Mouse (Mus musculus): ENCODE data around the gene Zfp831.

Gene Zfp831

DNA sequence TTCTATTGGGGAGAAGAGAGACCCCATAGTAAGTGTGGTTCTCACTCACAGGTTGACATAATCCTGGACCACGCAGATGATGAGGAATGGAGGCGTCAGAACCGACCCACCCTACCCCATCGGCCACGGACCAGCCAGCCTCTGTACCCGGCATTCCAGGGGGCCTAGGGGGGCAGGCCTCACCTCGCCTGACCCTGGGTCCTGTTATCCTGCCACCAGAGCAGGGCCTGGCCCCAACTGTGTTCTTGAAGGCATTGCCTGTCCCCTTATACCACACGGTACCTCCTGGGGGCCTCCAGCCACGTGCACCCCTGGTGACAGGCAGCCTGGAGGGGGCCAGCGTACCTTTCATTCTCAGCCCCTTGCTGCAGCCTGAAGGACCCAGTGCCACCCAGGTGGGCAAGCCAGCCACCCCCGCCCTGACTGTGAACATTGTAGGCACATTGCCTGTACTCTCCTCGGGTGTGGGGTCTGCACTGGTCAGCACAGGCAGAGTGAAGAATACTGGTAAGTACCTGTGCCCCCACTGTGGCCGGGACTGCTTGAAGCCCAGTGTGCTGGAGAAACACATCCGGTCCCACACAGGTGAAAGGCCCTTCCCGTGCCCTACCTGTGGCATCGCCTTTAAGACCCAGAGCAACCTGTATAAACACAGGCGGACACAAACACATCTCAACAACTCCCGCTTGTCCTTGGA is at the start of gene Zfp831:
Zfp831 (plus strand) TSS at position 87 of the 697 bp plus-strand sequence.
- DNase-seq (ENCODE audit: low spot score in 2 of 2) = no peak

DNA sequence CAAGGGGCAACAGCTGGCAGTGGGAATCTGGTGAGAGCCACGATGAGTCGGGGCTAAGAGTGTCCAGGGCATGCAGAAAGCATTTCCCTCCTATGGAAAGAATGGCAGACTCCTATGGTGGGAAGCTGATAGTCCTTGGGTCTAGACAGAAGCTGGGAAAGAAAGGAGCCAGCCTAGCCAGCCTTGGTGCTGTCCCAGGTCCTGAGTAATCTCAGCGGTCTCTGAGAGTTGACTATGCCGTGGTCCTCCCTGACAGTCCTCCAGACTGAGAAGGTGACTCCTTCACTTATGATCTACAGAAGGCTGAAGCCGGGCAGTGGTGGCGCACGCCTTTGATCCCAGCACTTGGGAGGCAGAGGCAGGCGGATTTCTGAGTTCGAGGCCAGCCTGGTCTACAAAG is 48.4 kb upstream of the Zfp831 start:
- no peak for DNase-seq (ENCODE audit: low spot score in 2 of 2)

- DNase-seq (ENCODE audit: low spot score in 2 of 2) = no peak
These were observed 47.7 kb upstream of the Zfp831 start for GRCm38 (mm10) chr2:174595611-174596010.

DNA sequence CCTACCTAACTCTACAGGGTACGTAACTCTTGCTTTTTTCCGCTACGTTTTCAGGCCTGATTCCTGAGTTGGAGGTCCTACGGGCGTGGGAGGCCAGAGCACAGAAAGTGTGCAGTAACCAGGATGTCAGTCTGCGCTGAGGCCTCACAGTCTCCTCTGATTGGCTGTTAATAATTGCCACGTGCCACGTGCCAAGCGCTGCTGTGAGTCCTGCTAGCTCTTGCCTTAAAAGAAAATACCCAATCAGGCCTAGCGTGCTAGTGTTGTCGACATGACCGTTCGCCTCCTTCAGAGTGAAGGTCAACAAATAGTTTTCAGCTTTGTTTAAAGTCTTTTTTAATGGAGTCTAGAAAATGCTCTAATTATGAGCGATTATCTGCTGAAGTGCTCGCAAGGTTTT is 46.9 kb upstream of the Zfp831 start:
- DNase-seq (ENCODE audit: low spot score in 2 of 2) = no peak

- no peak for DNase-seq (ENCODE audit: low spot score in 2 of 2)
These were observed 44.9 kb upstream of the Zfp831 start for GRCm38 (mm10) chr2:174598451-174598850.

DNA sequence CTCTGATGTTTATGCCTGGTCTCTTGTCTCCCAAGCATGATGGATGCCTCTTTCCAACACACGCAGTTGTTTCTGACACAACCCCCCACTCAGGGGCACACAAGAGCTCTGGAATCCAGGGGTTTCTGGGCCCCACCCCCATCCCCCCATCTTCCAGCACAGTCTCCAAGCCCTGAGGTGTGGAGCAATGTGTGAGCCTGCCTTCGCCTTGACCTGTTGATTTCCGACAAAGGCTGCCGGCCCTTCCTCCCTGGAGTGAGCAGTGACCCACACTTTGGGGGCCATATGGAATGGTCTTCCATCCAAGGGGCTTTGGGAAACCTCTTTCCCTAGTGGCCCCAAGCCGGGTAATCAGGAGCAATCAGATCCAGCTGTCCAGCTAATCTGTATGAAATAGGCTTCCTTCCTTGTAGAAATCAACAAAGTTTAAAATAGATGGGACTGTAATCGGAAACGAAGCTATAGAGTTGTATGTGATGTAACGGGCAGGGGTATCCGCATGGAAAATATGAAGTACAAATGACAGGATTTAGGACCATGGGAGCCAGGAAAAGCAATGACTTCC is 44.2 kb upstream of the Zfp831 start:
- no peak for DNase-seq (ENCODE audit: low spot score in 2 of 2)

DNA sequence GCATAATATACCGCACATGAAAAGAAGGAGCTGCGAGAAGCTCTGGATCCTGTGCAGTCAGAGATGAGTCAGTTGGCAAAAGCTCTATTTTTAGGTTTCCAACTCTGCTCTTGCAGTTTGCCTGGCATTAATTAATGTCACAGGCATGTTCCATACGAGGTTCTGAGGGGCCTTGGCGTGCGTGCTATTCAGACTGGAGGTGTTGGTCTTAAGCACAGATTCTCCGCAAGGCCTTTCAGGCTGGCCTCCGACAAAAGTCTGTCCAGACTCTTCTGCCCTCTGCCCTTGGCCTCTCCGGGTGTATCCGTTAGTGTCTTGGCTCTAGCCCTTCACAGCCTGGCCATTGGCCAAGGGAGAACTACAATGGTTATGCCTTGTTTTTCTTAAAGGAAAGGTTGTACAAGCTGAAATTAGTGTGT is 43.5 kb upstream of the Zfp831 start:
- DNase-seq (ENCODE audit: low spot score in 2 of 2) = no peak

GRCm38 (mm10) chr2:174601938-174602685 is 41.2 kb upstream of the Zfp831 start:
- peak in 1 of 2 experiments; percentile 28 for DNase-seq (ENCODE audit: low spot score in 2 of 2)

DNA sequence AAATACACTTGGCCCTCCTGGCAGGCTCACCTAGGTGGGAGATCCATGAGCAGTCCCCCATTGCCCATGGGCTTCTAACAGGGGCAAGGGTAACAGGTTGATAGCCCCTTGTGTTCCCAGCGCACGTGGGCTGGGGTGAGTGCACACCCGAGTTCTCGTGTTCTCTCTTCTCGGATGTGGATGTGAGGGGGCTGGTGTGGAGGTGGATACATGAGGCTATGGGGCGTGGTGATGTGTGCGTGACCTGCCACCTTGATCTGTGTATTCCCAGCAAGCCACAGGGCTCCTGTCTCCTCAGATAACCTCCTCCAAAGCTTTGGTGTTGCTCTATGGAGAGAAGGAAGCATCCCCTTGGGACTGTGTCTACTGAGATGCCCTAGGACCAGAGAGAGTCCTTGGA is 40.0 kb upstream of the Zfp831 start:
- no peak for DNase-seq (ENCODE audit: low spot score in 2 of 2)

GRCm38 (mm10) chr2:174605020-174605419 is 38.3 kb upstream of the Zfp831 start:
- no peak for DNase-seq (ENCODE audit: low spot score in 2 of 2)

DNA sequence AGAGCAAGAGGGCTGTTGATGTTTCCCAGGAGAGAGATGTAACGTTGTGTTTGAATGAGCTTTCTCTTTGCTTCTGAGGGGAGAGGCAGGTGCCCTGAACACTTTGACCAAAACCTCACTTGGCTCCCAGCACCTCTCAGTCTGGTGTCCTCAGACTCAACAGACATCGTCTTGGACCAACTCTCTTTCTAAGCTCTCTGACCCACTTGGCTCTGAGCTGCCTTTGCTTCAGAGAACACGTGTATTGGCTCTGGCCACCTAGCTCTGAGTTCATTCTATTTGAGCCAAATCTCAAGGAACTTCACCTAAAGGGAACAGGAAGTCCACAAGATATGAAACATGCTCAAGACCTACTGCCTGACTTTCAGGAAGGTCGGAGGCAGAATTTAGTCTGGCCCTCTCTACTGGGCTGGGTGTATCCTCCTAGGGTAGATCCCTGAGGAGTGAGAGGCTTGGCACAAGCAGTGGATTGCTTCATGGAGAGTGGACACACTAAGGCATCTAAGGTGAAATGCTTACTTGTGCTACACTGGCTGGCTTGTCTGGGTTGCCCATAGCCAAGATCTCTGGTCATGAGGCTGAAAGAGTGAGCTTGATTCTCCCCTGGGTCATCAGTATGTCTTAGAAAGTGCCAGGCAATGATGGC is 37.8 kb upstream of the Zfp831 start:
- no peak for DNase-seq (ENCODE audit: low spot score in 2 of 2)

DNA sequence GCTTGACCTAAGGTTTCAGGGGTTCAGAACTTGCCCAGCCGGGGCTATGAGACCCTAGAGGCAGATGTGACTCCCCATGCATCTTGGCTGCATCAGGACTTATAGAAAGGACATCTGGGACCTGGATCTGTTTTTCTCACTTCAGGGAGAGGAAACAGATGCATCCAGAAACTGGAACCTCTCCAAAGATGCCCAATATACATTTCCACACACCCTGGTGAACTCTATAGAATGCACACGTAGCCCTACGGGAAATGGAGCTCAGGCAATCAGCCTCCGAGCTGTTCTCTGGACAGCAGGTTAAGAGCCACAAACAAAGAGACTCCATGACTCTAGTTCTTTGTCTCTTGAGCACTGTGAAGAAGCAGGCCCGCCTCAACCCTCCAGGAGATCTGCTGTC is 37.0 kb upstream of the Zfp831 start:
- DNase-seq (ENCODE audit: low spot score in 2 of 2) = no peak

DNA sequence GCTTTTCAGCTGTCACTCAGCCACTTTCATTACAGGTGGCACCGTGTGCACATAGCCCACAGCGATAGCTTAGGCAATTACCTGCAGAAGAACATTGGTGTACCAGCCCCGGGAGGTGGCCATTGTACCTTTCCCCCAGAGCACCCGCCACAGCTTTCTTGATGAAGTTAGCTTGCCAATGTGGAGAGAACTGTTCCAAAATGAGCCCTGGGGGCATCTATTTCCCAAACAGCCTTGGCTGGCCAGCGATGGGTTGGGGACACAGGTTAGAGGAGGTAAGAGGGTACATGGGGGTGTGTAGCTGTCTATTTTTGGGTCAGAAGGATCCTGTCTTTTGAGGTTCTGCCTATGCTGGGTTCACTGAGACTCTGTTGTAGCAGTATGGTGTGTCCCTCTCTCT is 33.4 kb upstream of the Zfp831 start:
- no peak for DNase-seq (ENCODE audit: low spot score in 2 of 2)

- DNase-seq (ENCODE audit: low spot score in 2 of 2) = no peak
These were observed 30.8 kb upstream of the Zfp831 start for GRCm38 (mm10) chr2:174612386-174613063.

DNA sequence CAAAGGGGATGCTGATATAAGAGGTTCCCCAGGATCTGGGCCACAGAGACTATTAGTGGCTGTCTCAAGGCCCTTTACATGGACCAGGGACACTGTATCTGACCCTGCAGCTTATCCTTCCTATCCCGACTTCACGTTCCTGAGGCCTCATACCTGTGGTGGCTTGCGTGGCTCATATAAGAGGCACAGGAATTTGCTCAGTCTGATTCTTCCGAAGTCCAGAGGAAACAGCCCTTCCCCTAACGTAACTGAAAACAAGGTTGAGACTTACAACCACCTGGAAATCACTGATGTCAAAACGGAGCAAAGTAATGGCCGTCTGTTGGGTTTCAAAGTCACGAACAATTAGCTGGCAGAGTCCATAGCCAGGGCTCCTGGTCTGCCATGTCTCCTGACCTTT is 30.1 kb upstream of the Zfp831 start:
- no peak for DNase-seq (ENCODE audit: low spot score in 2 of 2)

GRCm38 (mm10) chr2:174613921-174614441 is 29.4 kb upstream of the Zfp831 start:
- peak in 1 of 2 experiments; percentile 39 for DNase-seq (ENCODE audit: low spot score in 2 of 2)

GRCm38 (mm10) chr2:174621881-174622280 is 21.5 kb upstream of the Zfp831 start:
- no peak for DNase-seq (ENCODE audit: low spot score in 2 of 2)

GRCm38 (mm10) chr2:174624430-174624829 is 18.9 kb upstream of the Zfp831 start:
- DNase-seq (ENCODE audit: low spot score in 2 of 2) = no peak

GRCm38 (mm10) chr2:174627021-174627420 is 16.3 kb upstream of the Zfp831 start:
- DNase-seq (ENCODE audit: low spot score in 2 of 2) = no peak

DNA sequence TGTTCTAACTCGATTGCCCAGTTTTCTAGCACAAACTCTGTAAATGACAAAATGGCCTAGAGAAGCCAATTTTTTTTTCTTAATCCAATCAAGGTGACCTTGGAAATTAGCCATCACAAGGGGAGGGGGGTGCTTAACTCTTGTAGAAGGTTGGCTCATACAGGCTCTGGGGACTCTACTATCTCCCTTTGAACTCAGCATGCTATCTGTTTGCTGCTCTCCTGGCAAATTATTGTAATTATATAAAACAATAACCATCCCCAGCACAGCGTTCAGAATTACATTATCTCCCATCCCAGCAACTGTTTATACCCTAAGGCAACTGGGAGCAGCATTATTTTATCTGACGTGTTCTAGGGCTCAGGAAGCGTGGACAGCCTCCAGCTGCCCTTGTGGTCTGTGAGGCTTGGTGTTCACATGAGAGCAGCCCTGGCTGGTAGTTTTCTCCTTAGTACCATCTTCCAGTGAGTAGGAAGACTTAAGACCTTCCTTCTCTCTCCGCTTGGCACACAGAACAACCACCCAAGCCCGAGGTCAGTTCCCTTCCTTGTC is 14.0 kb upstream of the Zfp831 start:
- DNase-seq (ENCODE audit: low spot score in 2 of 2) = no peak

- no peak for DNase-seq (ENCODE audit: low spot score in 2 of 2)
These were observed 6.6 kb upstream of the Zfp831 start for GRCm38 (mm10) chr2:174636750-174637149.

All from spleen, postnatal 14 days (tissue).